Mouse (Mus musculus) megakaryocyte, embryonic 14.5 days (primary cell): ENCODE results near the gene Insm1.

Experiments used
- FLI1 ChIP-seq: IDR thresholded peaks from 2 replicates; pipeline ENCODE4 v1.6.1; 2012; ENCODE audit warnings: low read length, inconsistent platforms, mixed read lengths
- GATA1 ChIP-seq: IDR thresholded peaks from 3 replicates; pipeline ENCODE4 v1.6.1; 2012; ENCODE audit warnings: mixed read lengths, low read length, inconsistent platforms, borderline replicate concordance

DNA sequence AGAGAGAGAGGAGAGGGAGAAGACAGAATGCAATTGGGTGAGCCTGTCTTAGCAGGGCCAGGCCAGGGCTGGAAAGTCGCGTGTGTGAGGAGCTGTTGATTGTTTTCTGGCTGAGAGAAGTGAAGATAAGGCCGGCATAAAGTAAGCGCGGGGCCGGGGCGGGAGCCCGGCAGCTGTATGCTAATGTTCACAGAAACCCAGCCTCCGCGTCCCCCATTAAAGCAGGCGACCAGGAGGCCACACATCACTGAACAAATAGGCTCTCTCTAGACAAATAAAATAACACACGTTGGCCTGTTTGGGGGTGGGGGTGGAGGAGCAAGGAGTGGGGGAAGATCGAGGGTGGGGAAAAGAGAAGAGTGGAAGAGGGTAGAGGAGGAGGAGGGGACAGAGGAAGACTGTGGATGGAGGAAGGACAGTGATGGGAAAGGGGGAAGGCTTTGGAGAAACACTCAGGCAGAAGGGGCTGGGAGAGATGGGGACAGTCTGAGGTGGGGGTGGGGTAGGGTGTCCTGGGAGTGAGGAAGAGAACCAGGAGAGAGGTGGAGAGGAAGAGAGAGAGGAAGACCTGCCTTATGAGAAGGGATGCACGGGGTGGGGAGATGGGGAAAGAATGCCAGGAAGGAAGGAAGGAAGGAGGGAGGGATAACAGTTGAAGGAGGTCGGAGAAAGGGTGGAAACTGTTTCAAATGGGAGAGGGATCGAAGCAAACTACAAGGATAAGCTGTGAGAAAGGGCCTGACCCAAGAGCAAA, 4.3 kb upstream of the Insm1 start:
- TF ChIP-seq FLI1 (no peak), GATA1 (no peak)
